Mouse (Mus musculus) E14TG2a.4 (cell line): ENCODE measurements at regions not wholly inside any gene's neighbourhood (a gene's known extent, or its start where the extent isn't known, plus 50 kb on each side); places are given as distances from the start of the nearest gene placed in this dataset.

ENCODE experiments used
- CTCF ChIP-seq: conservative IDR thresholded peaks from 2 replicates; pipeline ENCODE4 v1.5.1; 2014; ENCODE audit warnings: low read length
- POU5F1 ChIP-seq: IDR thresholded peaks from 2 replicates; pipeline ENCODE4 v1.6.1; 2014; ENCODE audit warnings: low read length, borderline replicate concordance

DNA sequence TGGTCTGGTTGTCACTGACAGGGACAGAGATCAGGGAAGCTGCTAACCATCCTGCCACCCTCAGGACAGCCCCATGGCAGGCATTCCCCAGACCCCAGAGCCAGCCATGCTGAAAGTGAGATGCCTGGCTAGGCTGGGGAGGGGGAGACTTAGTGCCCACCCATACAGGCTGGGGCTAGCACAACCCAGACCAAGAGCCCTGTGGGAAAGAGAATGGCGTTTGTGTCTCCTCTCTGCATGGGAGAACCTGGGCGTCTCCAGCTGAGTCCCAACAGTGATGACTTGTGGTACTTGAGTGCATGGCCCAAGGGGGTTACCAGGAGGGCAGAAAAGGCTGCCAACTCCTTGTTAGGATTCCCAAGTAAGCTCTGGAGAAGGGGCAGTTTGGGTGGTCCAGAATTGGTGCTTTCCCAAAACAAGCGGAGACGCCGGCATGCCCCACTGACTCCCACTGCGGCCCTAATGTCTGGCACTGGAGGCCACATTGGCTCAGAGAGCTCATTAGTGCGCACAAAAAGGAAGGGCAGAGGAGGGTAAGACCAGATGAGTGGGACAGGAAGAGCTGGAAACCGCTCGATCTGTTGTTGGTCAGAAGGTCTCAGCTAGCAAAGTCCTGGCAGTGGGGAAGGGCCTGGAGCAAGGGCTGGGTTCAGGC, 332.2 kb upstream of the Npvf start:
- TF ChIP-seq CTCF: no peak
- no peak for TF ChIP-seq POU5F1
